Mouse (Mus musculus) hindbrain, embryonic 11.5 days (tissue): ENCODE results near the gene Rsph1. TPM values are rescaled to one million over a fixed set of nuclear protein-coding genes. Genes with fewer than 3 reads are reported as not detected.

Experiments
- polyA plus RNA-seq: library from polyadenylated mRNA; unstranded; fragments of >200 nt; fragmentation: Nextera tagmentation; extraction: Ambion mirVana; gene quantifications from 2 replicates; pipeline ENCODE4 v1.2.1, GENCODE M21; 2014

Gene Rsph1
- polyA plus RNA-seq, 1 experiment from 2014 or later, result 5.1 TPM

Other genes with a start within 250 kb of the Rsph1 start
- 9.7 and 10.5 TPM in 2 replicates for gene Abcg1, start 219.7 kb downstream of the Rsph1 start, polyA plus RNA-seq
- gene Tff3, start 147.7 kb downstream of the Rsph1 start, polyA plus RNA-seq, result 0.35 and 0.79 TPM in 2 replicates
- not detected in 2 replicates for gene Tff2, start 133.1 kb downstream of the Rsph1 start, polyA plus RNA-seq
- gene Tff1, start 112.1 kb downstream of the Rsph1 start, polyA plus RNA-seq, result not detected in 2 replicates
- gene Tmprss3, start 78.4 kb downstream of the Rsph1 start, polyA plus RNA-seq, result 0.10 TPM in 1 of 2 replicates, not detected in the other
- 0.17 and 0.57 TPM in 2 replicates for gene Ubash3a, start 69.5 kb downstream of the Rsph1 start, polyA plus RNA-seq
- 13.0 and 13.3 TPM in 2 replicates for gene Slc37a1, start 9.4 kb upstream of the Rsph1 start, polyA plus RNA-seq
- gene Pde9a, start 108.8 kb upstream of the Rsph1 start, polyA plus RNA-seq, result 27.9 and 29.0 TPM in 2 replicates
- 33.4 and 34.0 TPM in 2 replicates for gene Wdr4, start 242.6 kb upstream of the Rsph1 start, polyA plus RNA-seq
- gene Ndufv3, start 242.7 kb upstream of the Rsph1 start, polyA plus RNA-seq, result 253 TPM in 2 replicates